Mouse (Mus musculus) layer of hippocampus, postnatal 14 days (tissue): Measurements from ENCODE around the gene Spsb1. TPM values are rescaled to one million over a fixed set of nuclear protein-coding genes. Genes with fewer than 3 reads are reported as not detected.
A peak's percentile ranks its signal among the peaks of the same experiment; 100 is the strongest.

Experiments used
- DNase-seq, 2 experiments: peaks; one replicate each; pipeline ENCODE4 v3.0.0; 2021 to 2022; ENCODE audit warnings: low spot score in 2 of 2, mixed read lengths in 1 of 2
- total RNA-seq, 2 experiments: library from RNA; stranded (reverse); gene quantifications; 2 replicates each; pipeline ENCODE4 v1.2.3; 2021

The Spsb1 gene
- total RNA-seq, 2 experiments from 2014 or later = 25.3 to 29.1 TPM

DNA sequence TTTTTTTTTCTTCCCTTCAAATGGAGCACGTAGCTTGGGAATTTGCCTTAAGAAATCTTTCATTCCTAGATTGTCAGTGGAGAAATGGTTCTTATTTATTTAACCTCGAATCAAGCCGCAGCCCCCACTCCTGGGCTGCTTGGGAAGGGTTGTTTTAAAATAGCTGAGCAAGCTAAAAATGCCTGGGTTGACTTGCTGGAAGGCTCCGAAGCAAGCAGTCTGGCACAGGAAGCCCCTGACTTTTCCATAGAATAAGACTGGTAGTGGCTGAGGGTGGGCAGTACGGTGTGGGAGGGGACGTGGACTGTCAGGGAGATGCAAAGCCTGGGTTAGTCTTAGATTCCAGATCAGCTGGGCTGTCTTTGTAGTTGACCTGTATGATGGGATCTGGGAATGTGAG lies 94.5 kb downstream of the Spsb1 start:
- no peak for DNase-seq

DNA sequence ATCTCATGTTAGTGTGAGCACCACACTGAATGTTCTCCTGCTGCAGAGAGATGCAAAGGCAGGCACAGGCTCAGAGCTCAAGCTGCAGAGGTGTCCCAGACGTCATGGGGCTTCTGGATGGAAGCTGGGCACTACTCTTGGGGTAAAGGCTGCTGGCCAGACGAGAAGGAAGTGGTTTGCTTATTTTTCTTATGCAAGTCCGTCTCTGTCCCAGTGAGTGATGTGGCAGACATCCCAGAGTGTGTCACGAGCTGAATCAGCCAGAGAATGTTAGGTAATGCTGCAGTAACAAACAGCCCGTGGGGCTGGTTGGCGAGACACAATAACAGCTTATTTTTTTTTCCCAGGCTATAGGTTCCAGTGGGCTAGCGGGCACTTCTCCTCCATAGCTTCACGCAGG lies 96.3 kb downstream of the Spsb1 start:
- DNase-seq = no peak

DNA sequence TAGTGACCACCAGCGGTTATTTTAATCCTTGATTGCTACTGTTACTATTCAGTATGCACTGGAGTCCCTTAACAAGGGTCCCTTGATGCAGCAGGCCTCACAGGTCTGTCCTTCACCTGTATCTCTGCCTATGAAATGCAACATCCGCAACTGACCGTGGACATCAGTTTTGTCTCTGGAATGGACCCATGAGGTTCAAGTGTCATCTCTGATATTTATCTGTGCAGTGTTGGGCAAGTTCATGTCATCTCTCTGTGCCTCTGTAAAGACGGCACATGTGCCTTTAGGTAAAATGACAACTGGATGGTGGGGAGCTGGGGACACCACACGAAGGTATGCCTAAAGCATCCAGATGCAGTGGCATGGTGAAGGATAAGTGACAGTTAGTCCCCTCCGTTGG lies 96.7 kb downstream of the Spsb1 start:
- DNase-seq = no peak

GRCm38 (mm10) chr4:149857688-149858087 lies 97.2 kb downstream of the Spsb1 start:
- DNase-seq = no peak

DNA sequence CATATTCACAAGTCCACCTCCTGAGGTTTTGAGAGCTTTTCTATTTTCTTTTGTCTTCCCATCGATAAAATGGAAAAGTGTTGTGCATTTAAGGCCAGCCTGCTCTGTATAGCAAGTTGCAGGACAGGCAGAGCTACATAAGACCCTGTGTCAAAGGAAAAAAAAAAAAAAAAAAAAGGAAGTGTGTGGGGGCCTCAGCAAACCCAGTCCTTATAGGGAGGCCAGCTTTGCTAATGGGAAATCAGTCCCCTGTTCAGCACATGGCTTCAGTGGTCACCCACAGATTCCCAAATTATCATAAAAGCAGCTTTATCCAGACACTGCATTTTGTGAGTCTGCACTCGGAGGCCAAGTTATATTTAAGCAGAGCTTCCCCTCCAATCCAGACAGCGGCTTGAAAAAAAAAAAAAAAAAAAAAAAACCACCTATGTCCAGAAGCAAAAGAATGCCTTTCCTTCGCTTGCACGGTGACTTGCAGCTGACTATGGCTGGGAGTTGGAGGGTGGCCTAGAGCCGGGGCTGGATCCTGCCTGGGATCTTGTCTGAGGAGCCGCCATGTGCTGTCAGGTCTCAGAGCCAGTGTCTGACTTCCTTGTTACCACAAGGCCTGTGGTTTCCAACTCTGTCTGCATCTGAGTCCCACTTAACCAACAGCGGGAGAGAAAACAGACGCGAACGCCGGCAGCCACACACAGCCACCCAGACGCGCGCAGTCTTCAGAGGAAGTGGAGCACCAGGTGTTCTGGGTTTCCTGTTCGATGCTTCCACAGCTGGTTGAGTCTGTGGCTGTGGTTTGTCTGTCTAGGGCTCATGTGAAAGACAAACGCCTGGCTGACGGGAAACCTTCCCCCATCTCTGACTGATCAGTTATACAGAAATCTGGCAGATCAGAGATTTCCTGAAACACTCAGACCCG lies 98.7 kb downstream of the Spsb1 start:
- no peak for DNase-seq

- no peak for DNase-seq
Observed at GRCm38 (mm10) chr4:149855180-149855891, 99.5 kb downstream of the Spsb1 start.

- DNase-seq = no peak
Observed at GRCm38 (mm10) chr4:149854770-149855169, 100.1 kb downstream of the Spsb1 start.

DNA sequence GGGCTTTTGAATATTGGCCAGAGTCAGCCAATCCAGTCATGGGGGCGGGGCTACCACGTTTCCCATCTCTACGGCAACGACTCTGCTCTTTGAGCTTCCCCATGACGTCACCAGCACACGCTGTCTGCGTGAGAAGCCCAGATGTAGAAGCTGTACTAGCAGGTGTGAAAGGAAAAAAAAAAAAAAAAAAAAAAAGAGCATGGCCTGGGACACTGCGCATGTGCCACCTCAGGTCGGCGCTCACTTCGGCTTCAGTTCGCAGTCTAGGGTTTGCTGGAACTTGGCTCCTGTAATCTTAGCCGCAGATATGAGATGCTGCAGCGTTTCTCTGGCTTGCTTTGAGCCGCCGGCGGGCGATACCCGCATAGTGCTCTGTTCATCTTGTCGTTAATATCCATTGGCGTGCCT lies 100.5 kb downstream of the Spsb1 start:
- no peak for DNase-seq

GRCm38 (mm10) chr4:149853698-149854284 lies 101.1 kb downstream of the Spsb1 start:
- no peak for DNase-seq

GRCm38 (mm10) chr4:149851554-149851953 lies 103.3 kb downstream of the Spsb1 start:
- DNase-seq = no peak

GRCm38 (mm10) chr4:149850674-149851073 lies 104.2 kb downstream of the Spsb1 start:
- DNase-seq = no peak

DNA sequence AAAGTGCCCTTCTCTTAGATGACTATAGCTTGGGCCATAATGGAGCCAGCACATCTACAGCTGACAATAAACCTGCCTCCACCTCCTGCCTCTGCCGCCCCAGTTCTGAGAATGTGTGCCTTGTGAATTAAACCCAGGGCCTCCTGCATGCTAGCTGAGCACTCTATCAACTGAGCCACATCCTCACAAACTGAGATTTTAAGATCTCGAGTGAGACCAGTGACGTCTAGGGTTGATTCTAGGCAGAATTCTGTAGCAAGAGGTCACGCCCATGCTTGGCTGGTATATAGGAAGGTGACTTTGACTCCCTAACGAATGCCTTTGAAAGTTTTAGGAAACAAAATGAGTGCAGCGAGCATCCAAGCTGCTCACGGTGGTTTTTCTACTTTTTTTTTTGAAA lies 104.8 kb downstream of the Spsb1 start:
- no peak for DNase-seq

GRCm38 (mm10) chr4:149849035-149849434 lies 105.8 kb downstream of the Spsb1 start:
- no peak for DNase-seq

DNA sequence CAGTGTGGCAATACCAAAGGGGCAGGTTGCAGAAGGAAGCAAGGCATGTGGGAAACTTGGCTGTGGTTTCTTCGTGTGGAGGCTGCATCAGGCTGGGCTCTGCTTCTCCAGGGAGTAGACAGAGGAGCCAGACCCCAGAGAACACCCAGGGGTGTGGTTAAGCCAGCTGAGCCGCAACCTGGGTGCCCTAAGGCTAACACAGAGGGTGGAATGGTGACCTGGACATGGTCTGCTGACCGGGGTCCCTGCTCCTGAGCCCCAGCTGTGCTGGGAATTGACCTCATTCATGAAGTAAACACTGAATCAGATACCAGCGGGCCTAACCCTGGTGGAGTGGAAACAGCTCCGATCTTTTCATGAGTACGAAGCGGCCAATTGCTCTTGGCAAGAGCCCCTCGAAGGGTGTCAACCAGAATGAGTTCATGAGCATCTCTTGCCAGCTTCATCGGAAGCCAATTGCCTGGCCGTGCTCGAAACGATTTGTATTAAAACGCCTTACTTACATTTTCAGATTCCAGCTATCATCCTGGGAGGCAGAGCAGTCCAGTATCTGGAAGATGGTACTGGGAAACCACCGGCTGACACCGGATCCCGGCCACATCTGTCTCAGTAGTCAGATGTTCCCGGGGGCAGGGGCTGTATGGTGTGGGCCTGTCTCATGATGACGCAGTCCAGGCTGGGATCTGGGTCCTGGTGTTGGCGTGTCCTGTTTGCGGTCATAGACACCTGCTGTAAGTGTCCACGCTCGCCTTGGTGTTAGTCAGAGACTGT lies 107.8 kb downstream of the Spsb1 start:
- peak; percentile 45 to 56 for DNase-seq

Other genes with a start within 250 kb of the Spsb1 start
- 10 to 100 TPM; 64.8 to 69.1 TPM for gene Tmem201, start 217.0 kb downstream of the Spsb1 start, total RNA-seq
- 10 to 100 TPM; 37.6 to 40.3 TPM for gene Slc25a33, start 180.8 kb downstream of the Spsb1 start, total RNA-seq
- gene H6pd, start 54.0 kb upstream of the Spsb1 start, total RNA-seq = 10 to 100 TPM; 11.5 to 12.2 TPM
- 1 to 10 TPM; 1.1 to 1.4 TPM for gene Gpr157, start 132.3 kb upstream of the Spsb1 start, total RNA-seq
- 1 to 10 TPM; 4.2 to 5.3 TPM for gene Slc2a5, start 164.2 kb upstream of the Spsb1 start, total RNA-seq
- not detected for gene Slc2a7, start 193.9 kb upstream of the Spsb1 start, total RNA-seq
- not detected for gene Car6, start 246.3 kb upstream of the Spsb1 start, total RNA-seq